Mouse (Mus musculus) R1 (cell line): ENCODE results near the gene Rft1.
"Not testable (repeated sequence)": the region's sequence is repeated elsewhere in the genome, so short reads cannot be mapped to it uniquely, and the experiment has no call there.

ENCODE experiments used
- DNase-seq: peaks from one replicate; pipeline ENCODE4 v3.0.0-alpha.2; 2018; ENCODE audit warnings: low read depth, low spot score

The Rft1 gene

GRCm38 (mm10) chr14:30671986-30672312, 17.8 kb downstream of the Rft1 start:
- DNase-seq = peak; percentile 84

GRCm38 (mm10) chr14:30674947-30675346, 20.8 kb downstream of the Rft1 start:
- no peak for DNase-seq

GRCm38 (mm10) chr14:30682131-30682530, 28.0 kb downstream of the Rft1 start:
- no peak for DNase-seq

GRCm38 (mm10) chr14:30690685-30691084, 36.5 kb downstream of the Rft1 start:
- no peak for DNase-seq

- no peak for DNase-seq
Measured at GRCm38 (mm10) chr14:30692439-30692838, 38.3 kb downstream of the Rft1 start.

- DNase-seq = no peak
Measured at GRCm38 (mm10) chr14:30694786-30695185, 40.6 kb downstream of the Rft1 start.

GRCm38 (mm10) chr14:30695609-30696008, 41.4 kb downstream of the Rft1 start:
- DNase-seq = no peak

- peak; percentile 50 for DNase-seq
Measured at GRCm38 (mm10) chr14:30697407-30698052, 43.4 kb downstream of the Rft1 start.

GRCm38 (mm10) chr14:30699656-30700055, 45.5 kb downstream of the Rft1 start:
- DNase-seq = peak; percentile 72

GRCm38 (mm10) chr14:30702512-30702911, 48.4 kb downstream of the Rft1 start:
- DNase-seq = no peak

GRCm38 (mm10) chr14:30703079-30703478, 48.9 kb downstream of the Rft1 start:
- no peak for DNase-seq

GRCm38 (mm10) chr14:30704098-30704855, 50.1 kb downstream of the Rft1 start:
- no peak for DNase-seq

- no peak for DNase-seq
Measured at GRCm38 (mm10) chr14:30711892-30712291, 57.7 kb downstream of the Rft1 start.

GRCm38 (mm10) chr14:30713769-30714168, 59.6 kb downstream of the Rft1 start:
- DNase-seq = no peak

GRCm38 (mm10) chr14:30714799-30715617, 60.8 kb downstream of the Rft1 start, which contains the start of gene Sfmbt1:
Sfmbt1 (plus strand) TSS chr14:30714849.
- DNase-seq = peak; percentile 77

GRCm38 (mm10) chr14:30715618-30716050, 61.5 kb downstream of the Rft1 start:
- no peak for DNase-seq

GRCm38 (mm10) chr14:30716051-30716952, 62.1 kb downstream of the Rft1 start:
- DNase-seq = peak; percentile 71

GRCm38 (mm10) chr14:30716953-30717285, 62.8 kb downstream of the Rft1 start:
- peak; percentile 12 for DNase-seq

GRCm38 (mm10) chr14:30718696-30719095, 64.5 kb downstream of the Rft1 start:
- not testable (repeated sequence) for DNase-seq

- DNase-seq = no peak
Measured at GRCm38 (mm10) chr14:30719514-30719913, 65.4 kb downstream of the Rft1 start.

GRCm38 (mm10) chr14:30721850-30722249, 67.7 kb downstream of the Rft1 start:
- DNase-seq = no peak
